Mouse (Mus musculus) bone marrow, adult 2 months (tissue): ENCODE measurements around the gene Itga1.

Source experiments
- CTCF ChIP-seq: fragments of 200-500 bp; IDR thresholded peaks from 2 replicates; pipeline ENCODE4 v1.5.1; 2011; ENCODE audit warnings: low read length, control low read depth; ENCODE audit not compliant: control insufficient read depth, insufficient read depth
- POLR2A ChIP-seq: fragments of 200-500 bp; IDR thresholded peaks from 2 replicates; pipeline ENCODE4 v1.6.1; 2011; ENCODE audit warnings: low read depth, mild to moderate bottlenecking, control low read depth, low read length, borderline replicate concordance; ENCODE audit not compliant: control insufficient read depth

DNA sequence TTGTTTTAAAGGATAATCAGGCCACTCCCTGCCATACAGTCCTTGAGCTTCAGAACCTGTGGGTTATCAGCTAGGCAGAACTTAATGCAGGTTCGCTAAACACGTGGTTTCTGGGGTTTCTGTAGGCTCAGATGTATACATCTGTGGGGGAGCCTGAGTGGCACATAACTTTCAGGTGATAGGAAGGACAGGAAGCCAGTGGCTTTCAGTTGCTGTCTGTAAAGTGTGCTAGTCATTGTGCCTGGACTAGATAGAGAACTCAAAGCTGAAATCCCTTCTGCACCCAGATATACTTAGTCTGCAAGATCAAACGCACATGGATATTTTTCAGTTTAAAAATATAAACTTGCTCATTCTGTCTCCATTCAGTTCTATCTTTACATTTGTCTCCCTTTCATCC, 29.6 kb upstream of the Itga1 start:
- no peak for TF ChIP-seq CTCF
- TF ChIP-seq POLR2A = no peak
